Mouse (Mus musculus) c-Kit-positive CD71-positive TER-119-negative erythroid progenitor cells, embryonic 14.5 days (primary cell): ENCODE results near the gene Rnf13.

Experiments used
- DNase-seq: peaks from one replicate; pipeline ENCODE4 v3.0.0-alpha.2; 2013; ENCODE audit warnings: low read depth

Gene Rnf13

DNA sequence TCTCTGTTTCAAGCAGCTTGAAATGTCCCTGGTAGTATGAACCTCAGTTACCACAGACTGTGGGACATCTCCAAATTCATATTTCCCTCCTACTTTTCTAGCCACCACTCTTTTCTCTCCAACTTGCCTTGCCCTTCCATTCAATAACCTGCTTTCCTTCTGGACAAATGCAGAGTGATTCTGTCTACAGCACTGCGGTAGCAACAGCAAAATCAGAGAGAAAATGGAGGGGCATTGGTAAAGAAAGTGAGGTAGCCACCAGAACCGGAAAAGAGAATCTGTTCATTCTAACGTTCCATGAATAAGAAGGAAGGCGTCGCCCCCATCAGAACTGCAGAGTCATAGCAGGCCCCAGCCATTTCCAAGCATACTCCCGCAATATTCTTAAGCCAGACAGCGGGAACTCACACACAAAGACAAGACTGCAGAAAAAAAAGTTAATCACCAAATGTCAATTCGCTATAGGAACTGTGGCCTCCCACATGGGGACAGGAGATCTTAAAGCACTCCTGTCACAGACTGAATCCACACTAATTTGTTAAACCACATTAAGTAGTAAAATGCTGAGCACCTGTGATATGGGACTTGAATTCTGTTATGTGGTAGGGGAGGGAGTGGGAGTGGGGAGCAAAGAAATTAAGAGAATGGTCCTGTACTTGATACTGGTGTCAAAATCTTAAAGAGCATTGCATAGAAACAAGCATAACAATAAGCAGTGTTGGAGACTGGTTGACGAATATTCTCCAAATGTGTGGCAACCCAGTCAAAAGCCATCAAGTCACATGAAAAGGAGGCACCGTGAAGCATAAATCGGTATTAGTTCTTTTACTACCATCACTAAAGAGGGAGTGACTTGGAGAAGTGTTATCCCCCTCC is 110.2 kb downstream of the Rnf13 start:
- DNase-seq: no peak

DNA sequence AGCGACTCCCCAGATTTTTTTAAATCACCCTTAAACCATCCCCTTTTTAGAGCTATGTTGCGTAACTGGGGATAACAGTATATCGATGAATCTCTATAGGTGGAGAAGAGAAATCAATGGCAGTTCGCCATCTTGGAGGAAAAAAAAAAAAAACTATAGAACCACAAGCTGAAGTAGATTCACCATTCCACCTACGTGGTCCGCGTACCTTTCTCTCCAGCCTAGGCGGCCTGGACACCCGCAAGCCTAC is 110.7 kb downstream of the Rnf13 start:
- DNase-seq: no peak

DNA sequence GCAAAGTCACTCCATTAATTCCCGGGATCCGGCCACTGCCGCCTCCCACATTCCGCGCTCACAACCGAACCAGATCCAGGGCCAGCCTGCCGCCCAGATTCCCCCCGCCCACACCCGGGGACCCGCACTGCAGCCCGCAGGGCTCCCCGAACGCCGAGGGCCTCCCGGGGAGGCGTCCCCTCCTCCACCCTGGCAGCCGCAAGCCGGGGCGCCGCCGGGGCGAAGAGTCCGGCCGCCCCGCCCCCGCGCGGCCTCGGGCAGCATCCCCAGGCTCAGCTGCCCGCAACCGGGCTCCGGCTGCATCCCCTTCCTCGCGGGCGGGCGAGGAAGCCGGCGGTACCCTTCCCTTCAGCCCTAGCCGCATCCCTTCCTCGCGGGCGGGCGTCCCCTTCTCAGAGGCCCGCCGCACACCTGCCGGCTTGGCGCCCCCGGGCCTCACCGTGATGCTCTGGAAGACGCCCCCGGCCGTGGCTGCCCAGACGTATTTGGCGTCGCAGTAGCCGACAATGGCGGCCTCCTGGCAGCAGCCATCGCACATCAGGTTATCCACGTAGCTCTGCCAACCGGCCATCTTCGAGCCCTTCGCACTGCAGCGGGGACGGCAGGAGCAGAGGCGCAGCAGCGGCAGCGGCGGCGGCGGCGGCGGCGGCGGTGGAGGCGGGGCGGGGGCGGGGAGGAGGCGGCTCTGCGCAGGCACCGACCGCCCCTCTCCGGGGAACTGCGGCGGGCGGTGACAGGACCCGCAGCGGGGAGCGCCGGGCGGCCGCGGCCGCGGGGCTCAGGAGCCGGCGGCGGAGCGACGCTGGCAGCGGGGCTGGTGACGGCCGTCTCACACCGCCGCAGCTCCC is 111.3 kb downstream of the Rnf13 start:
- DNase-seq: no peak

DNA sequence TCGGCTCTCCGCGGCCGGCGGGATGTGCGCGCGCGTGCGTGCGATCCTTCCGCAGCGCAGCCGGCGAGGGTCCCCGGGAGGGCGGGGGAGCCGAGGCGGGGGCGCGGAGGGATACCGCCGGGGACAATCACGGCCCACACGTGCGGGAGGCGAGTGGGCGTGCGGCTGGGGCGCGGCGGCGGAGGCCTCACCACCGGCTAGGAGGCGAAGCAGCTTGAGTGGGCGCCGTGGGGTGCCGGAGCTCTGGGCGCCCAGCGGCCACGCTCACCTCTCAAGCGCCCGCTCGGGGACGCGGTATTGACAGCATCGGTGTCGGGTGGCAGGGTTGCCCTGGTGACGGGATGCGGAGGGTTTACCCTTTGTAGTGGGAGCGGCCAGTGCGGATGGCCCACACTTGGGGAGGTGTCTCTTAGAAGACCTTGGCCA is 111.9 kb downstream of the Rnf13 start, which contains the start of gene Pfn2:
TSS of gene Pfn2 (minus strand) at position 320 of the 426 bp plus-strand sequence.
- DNase-seq: no peak

DNA sequence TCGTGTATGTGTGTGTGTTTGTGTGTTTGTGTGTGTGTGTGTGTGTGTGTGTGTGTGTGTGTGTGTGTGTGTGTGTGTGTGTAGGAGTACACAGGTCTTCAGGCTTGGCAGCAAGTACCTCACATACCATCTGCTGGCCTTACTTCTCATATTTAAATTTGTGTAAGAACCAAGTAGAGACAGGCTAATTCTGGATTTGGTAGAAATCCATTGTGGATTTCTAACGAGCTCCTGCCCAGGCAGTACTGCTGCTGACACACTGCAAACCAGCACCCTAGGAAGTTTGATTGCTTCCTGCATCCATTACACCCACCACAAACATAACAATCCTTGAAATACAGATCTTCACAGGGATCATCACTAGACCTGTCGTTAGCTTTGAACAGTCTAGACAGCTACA is 147.1 kb downstream of the Rnf13 start:
- DNase-seq: no peak
